Mouse (Mus musculus) lung, embryonic 16.5 days (tissue): ENCODE measurements around the gene Gm9767. TPM values are rescaled to one million over a fixed set of nuclear protein-coding genes. Genes with fewer than 3 reads are reported as not detected.

Source experiments
- ATAC-seq: fragments of 200-750 bp; cut with Nextera tagmentation; 2 replicates; pipeline ENCODE4 v1.8.0; 2017; ENCODE audit warnings: low read depth, mild to moderate bottlenecking, moderate library complexity
- H3K27ac ChIP-seq: fragments of 300-500 bp; sonication (generic); 2 replicates; pipeline ENCODE4 v1.5.1; 2014; ENCODE audit warnings: mild to moderate bottlenecking, control low read depth, low read length
- H3K27me3 ChIP-seq: fragments of 300-500 bp; sonication (generic); 2 replicates; pipeline ENCODE4 v1.6.1; 2014; ENCODE audit warnings: low read depth, low read length, mixed read lengths; ENCODE audit not compliant: control insufficient read depth, insufficient read depth
- H3K36me3 ChIP-seq: fragments of 300-500 bp; sonication (generic); 2 replicates; pipeline ENCODE4 v1.6.1; 2014; ENCODE audit warnings: low read length; ENCODE audit not compliant: control insufficient read depth, insufficient read depth
- H3K4me1 ChIP-seq: fragments of 300-500 bp; sonication (generic); replicated peaks from 2 replicates; pipeline ENCODE4 v1.6.1; 2014; ENCODE audit warnings: low read length, mixed read lengths; ENCODE audit not compliant: control insufficient read depth, insufficient read depth
- H3K4me2 ChIP-seq: fragments of 300-500 bp; sonication (generic); 2 replicates; pipeline ENCODE4 v1.6.1; 2014; ENCODE audit warnings: low read depth, low read length, control low read depth
- H3K4me3 ChIP-seq: fragments of 300-500 bp; sonication (generic); 2 replicates; pipeline ENCODE4 v1.5.1; 2014; ENCODE audit warnings: mild to moderate bottlenecking, low read length, control low read depth
- H3K9ac ChIP-seq: fragments of 300-500 bp; sonication (generic); 2 replicates; pipeline ENCODE4 v1.6.1; 2014; ENCODE audit warnings: low read length, control low read depth
- H3K9me3 ChIP-seq: fragments of 300-500 bp; sonication (generic); 2 replicates; pipeline ENCODE4 v1.6.1; 2016; ENCODE audit warnings: low read length; ENCODE audit not compliant: control insufficient read depth
- WGBS: fragments of 180-500 bp; shearing (Covaris S2); extraction: QIAGEN DNeasy Blood & Tissue Kit; methylation state at CpG from one replicate; pipeline ENCODE4 v1.1.7; 2014; 5-methylcytosine and 5-hydroxymethylcytosine counted together
- polyA plus RNA-seq: library from polyadenylated mRNA; unstranded; fragments of >200 nt; fragmentation: Nextera tagmentation; extraction: Ambion mirVana; gene quantifications from 2 replicates; pipeline ENCODE4 v1.2.1, GENCODE M21; 2015

Gm9767 gene
- polyA plus RNA-seq, 1 experiment from 2014 or later = not detected

DNA sequence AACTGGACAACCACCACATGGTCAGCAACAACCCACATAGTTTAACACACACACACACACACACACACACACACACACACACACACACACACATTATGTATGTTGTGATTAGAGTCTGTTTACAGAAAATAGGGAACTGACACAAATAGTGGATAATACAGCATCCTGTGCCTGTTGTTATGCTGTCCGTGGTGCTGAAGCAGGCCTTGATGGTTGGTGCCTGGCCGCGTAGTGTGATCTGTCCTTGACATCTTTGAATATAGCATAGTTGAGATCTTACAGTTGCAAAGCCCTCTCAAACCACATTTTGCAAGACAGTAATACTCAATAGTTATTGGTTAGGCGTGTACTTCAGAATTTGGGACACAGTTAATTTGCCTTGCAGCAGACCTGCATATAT is 4.0 kb downstream of the Gm9767 start:
- no peak overlapping the region for H3K4me2 ChIP-seq
- no peak overlapping the region for H3K4me3 ChIP-seq
- 61% methylated on average over 4 of the region's 4 CpGs for WGBS
- no peaks in the 10 kb centered on the region; the same call in 1 of the 2 replicates for H3K4me1 ChIP-seq
- H3K27ac ChIP-seq = no peak overlapping the region
- H3K27me3 ChIP-seq = peaks cover 11% of the 10 kb centered on the region
- no peak overlapping the region for H3K9ac ChIP-seq
- ATAC-seq = no peak
- H3K36me3 ChIP-seq = no peaks in the 10 kb centered on the region
- H3K9me3 ChIP-seq = no peaks in the 10 kb centered on the region

DNA sequence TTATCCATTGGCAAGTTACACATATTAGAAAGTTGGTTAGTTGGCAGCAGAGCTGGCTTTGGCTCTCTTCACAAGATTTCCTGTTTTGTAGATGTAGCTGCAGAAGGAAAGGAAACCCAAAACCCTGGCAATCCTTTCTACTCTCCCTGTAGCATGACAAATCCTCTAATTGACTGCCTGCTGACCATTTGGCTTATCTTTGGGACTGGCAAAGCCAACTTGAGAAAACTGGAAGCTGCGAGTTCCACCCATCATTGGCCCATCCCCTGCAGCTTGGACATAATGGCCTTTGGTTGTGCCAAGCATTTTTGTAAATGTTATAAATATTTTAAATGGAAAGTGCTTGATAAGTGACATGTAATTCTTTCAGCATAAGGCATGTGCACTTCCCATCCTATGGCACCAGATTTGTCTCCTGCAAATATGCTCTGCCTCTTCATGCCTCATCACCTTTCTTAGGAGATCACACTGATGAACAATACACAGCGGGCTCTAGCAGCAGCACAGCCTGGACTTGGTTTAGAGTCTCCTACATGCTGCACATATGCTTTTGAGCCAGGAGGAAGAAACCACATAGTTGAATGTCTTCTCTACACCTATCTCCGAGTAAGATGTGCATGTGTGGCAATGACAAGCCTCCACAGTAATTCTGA is 25.4 kb downstream of the Gm9767 start:
- no peak overlapping the region for H3K4me2 ChIP-seq
- H3K27ac ChIP-seq = no peak overlapping the region
- no peak overlapping the region for H3K9ac ChIP-seq
- no peaks in the 10 kb centered on the region for H3K9me3 ChIP-seq
- H3K27me3 ChIP-seq = no peaks in the 10 kb centered on the region
- H3K4me1 ChIP-seq = no peaks in the 10 kb centered on the region
- H3K4me3 ChIP-seq = no peak overlapping the region
- ATAC-seq = no peak
- H3K36me3 ChIP-seq = no peaks in the 10 kb centered on the region
- WGBS = 65% methylated on average over 3 of the region's 3 CpGs

DNA sequence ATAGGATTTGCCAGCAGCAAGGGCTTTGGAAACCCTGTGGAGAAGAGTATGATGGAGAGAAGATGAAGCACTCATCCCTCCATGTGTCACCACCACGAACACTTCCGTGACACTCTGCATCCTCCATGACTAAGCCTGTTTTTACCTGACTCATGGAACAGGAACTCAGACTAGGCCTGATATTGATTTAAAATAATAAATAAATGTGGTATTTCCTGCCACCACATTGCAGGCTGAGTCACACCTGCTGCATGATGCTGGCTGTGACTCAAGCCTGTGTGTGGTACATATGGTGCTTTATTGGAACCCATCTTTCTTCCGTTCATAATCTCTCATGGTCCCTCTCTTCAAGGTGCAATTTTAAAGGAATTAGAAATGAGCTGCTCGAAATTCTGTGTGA is 36.4 kb downstream of the Gm9767 start:
- H3K4me1 ChIP-seq = no peaks in the 10 kb centered on the region
- H3K4me3 ChIP-seq = no peak overlapping the region
- H3K9me3 ChIP-seq = no peaks in the 10 kb centered on the region
- no peak for ATAC-seq
- H3K36me3 ChIP-seq = no peaks in the 10 kb centered on the region
- no peak overlapping the region for H3K9ac ChIP-seq
- H3K4me2 ChIP-seq = no peak overlapping the region
- 73% methylated on average over 4 of the region's 4 CpGs for WGBS
- no peaks in the 10 kb centered on the region for H3K27me3 ChIP-seq
- H3K27ac ChIP-seq = no peak overlapping the region

DNA sequence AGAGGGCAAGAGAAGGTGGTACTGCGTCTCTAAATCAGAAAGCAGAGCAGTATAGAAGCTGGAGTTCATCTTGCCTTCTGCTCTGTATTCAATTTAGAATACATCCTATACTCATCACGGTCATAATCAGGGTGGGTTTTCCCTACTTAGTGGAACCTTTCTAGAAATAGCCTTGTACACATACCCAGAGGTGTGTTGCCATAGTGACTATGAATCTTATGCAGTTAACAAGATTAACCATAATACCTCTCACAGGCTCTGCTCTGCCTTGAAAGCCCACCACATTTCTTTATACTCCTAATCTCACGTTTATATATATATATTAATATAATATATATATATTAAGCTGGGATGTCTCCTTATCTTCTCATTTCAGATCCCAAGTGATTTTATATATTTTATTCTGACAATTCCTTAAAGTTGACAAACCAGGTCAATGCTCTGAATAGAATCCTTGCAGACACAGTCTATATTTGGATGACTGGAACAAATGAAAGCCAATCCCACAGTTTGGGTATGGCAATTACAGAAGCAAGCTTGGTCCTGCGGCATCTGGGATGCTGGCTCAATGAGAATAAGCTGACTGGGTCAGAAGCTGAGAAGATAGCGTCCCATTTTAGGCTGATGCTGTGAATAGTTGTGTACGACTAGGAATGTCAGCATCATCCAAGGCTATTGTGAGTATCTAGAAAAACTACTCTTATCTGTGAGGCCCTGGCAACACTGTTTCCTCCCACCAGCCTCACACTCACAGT is 41.2 kb downstream of the Gm9767 start:
- no peak for ATAC-seq
- Histone ChIP-seq H3K4me3 (no peak overlapping the region), H3K27ac (no peak overlapping the region), H3K4me1 (no peaks in the 10 kb centered on the region), H3K36me3 (no peaks in the 10 kb centered on the region), H3K4me2 (no peak overlapping the region), H3K27me3 (no peaks in the 10 kb centered on the region), H3K9ac (no peak overlapping the region), H3K9me3 (no peaks in the 10 kb centered on the region)
- WGBS = 86% methylated on average over 6 of the region's 6 CpGs

DNA sequence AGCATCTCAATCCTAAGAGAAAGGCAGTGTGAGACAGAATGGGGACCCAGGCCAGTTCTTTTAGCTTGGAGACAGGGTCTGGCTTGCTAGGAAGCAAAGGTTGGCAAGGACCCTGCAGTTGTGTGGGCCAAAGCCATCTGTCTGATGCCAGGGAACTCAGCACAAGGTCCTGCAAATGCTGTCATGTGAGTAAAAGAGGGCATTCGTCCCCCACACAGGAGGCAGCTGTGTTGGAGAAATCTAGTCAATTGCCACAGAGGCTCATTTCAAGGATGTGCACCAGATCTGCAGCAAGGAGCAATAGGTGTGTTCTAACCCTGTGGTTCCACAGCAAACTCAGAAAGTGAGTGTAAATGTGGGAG is 41.7 kb downstream of the Gm9767 start:
- no peak overlapping the region for H3K4me2 ChIP-seq
- H3K27ac ChIP-seq = no peak overlapping the region
- no peak for ATAC-seq
- H3K36me3 ChIP-seq = no peaks in the 10 kb centered on the region
- no peaks in the 10 kb centered on the region for H3K9me3 ChIP-seq
- H3K4me3 ChIP-seq = no peak overlapping the region
- WGBS = 73% methylated on average over 1 of the region's 1 CpGs
- no peak overlapping the region for H3K9ac ChIP-seq
- no peaks in the 10 kb centered on the region for H3K27me3 ChIP-seq
- H3K4me1 ChIP-seq = no peaks in the 10 kb centered on the region

Other genes starting within 250 kb of the Gm9767 start
- 3.3 and 3.5 TPM in 2 replicates for gene Tmem200a, start 797 bp downstream of the Gm9767 start, polyA plus RNA-seq
- 0.28 and 0.49 TPM in 2 replicates for gene Samd3, start 151.5 kb downstream of the Gm9767 start, polyA plus RNA-seq